Mouse (Mus musculus) midbrain, embryonic 15.5 days (tissue): Measurements from ENCODE around the gene Tmem208. TPM values are rescaled to one million over a fixed set of nuclear protein-coding genes. Genes with fewer than 3 reads are reported as not detected.

ENCODE experiments used
- ATAC-seq: fragments of 200-750 bp; cut with Nextera tagmentation; replicated peaks from 2 replicates; pipeline ENCODE4 v1.8.0; 2017; ENCODE audit warnings: moderate TSS enrichment
- H3K27ac ChIP-seq: fragments of 300-500 bp; sonication (generic); 2 replicates; pipeline ENCODE4 v1.5.1; 2015; ENCODE audit warnings: mild to moderate bottlenecking, inconsistent platforms
- H3K27me3 ChIP-seq: fragments of 300-500 bp; sonication (generic); replicated peaks from 2 replicates; pipeline ENCODE4 v1.6.1; 2015; ENCODE audit warnings: inconsistent platforms
- H3K36me3 ChIP-seq: fragments of 300-500 bp; sonication (generic); replicated peaks from 2 replicates; pipeline ENCODE4 v1.6.1; 2015; ENCODE audit warnings: inconsistent platforms
- H3K4me1 ChIP-seq: fragments of 300-500 bp; sonication (generic); 2 replicates; pipeline ENCODE4 v1.6.1; 2015; ENCODE audit warnings: inconsistent platforms
- H3K4me2 ChIP-seq: fragments of 300-500 bp; sonication (generic); 2 replicates; pipeline ENCODE4 v1.6.1; 2015; ENCODE audit warnings: inconsistent platforms, mild to moderate bottlenecking, moderate library complexity
- H3K4me3 ChIP-seq: fragments of 300-500 bp; sonication (generic); 2 replicates; pipeline ENCODE4 v1.5.1; 2015; ENCODE audit warnings: mild to moderate bottlenecking, inconsistent platforms
- H3K9ac ChIP-seq: fragments of 300-500 bp; sonication (generic); 2 replicates; pipeline ENCODE4 v1.6.1; 2015; ENCODE audit warnings: mild to moderate bottlenecking, inconsistent platforms
- H3K9me3 ChIP-seq: fragments of 300-500 bp; sonication (generic); 2 replicates; pipeline ENCODE4 v1.6.1; 2016; ENCODE audit warnings: inconsistent platforms
- WGBS: fragments of 180-500 bp; shearing (Covaris S2); methylation state at CpG from one replicate; pipeline ENCODE4 v1.1.7; 2015; ENCODE audit warnings: mixed read lengths; 5-methylcytosine and 5-hydroxymethylcytosine counted together
- polyA plus RNA-seq: library from polyadenylated mRNA; unstranded; fragments of >200 nt; fragmentation: Nextera tagmentation; extraction: Ambion mirVana; gene quantifications from 2 replicates; pipeline ENCODE4 v1.2.1, GENCODE M21; 2015

The Tmem208 gene
- polyA plus RNA-seq, 1 experiment from 2014 or later, result 130 TPM

DNA sequence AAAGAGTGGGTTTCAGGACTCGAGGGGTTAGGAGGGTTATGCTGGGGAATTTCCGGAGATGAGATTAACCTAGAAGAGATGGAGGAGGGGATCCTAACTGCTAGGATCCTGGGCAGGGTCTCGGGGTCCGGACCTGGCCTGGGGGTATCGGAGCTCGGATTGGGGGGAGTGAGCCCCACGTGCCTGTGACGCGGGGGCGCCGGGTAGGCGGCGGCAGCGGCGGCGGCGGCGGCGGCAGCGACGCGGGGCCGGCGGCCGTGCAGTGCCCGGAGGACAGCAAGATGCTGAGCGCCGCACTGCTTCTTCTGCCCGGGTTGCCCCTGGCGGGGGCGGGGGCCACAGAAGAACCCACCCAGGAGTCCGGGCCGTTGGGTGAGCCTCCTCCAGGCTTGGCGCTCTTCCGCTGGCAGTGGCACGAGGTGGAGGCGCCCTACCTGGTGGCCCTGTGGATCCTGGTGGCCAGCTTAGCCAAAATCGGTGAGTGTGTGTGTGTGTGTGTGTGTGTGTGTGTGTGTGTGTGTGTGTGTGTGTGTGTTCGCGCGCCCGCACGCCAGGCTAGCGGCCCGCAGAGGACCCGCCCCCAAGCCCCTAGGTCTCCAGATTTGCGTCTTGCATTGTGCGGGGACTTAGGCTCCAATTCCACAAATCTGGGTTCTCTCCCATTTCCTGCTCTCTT, 23.1 kb downstream of the Tmem208 start:
- peak; percentile 32 for ATAC-seq
- Histone ChIP-seq H3K9ac (peak overlapping the region; percentile 69), H3K9me3 (no peaks in the 10 kb centered on the region), H3K4me3 (peak overlapping the region; percentile 69), H3K4me1 (peaks cover 40% of the 10 kb centered on the region), H3K27me3 (peaks cover 14% of the 10 kb centered on the region), H3K4me2 (peak overlapping the region; percentile 98), H3K36me3 (no peaks in the 10 kb centered on the region), H3K27ac (peak overlapping the region; percentile 80)
- under 1% methylated on average over 43 of the region's 48 CpGs for WGBS

DNA sequence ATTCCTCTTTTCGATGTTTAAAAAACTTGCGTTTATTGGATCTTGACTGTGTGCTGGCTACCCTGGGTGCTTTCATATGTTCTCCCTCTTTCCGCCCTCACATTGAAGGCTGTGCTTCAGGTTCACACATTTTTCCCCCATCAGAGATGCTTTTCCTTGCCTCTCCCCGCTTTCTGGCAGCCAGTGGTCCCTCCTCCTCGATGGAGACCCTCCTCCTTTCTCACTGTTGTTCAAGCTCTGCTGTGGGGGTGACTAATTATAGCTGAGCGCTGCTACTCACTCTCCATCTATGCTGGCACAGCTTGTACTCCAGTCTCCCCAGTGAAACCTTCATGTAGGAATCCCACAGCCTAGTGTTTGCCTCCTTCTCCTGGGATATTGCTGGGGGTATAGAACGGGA, 24.0 kb downstream of the Tmem208 start:
- peaks cover 40% of the 10 kb centered on the region for H3K4me1 ChIP-seq
- H3K36me3 ChIP-seq, result no peaks in the 10 kb centered on the region
- H3K9me3 ChIP-seq, result no peaks in the 10 kb centered on the region
- peak overlapping the region; percentile 80; the same call in 1 of the 2 replicates for H3K27ac ChIP-seq
- no peak for ATAC-seq
- peak overlapping the region; percentile 69 for H3K4me3 ChIP-seq
- peaks cover 14% of the 10 kb centered on the region for H3K27me3 ChIP-seq
- peak overlapping the region; percentile 98 for H3K4me2 ChIP-seq
- 34% methylated on average over 7 of the region's 7 CpGs for WGBS
- H3K9ac ChIP-seq, result peak overlapping the region; percentile 69

DNA sequence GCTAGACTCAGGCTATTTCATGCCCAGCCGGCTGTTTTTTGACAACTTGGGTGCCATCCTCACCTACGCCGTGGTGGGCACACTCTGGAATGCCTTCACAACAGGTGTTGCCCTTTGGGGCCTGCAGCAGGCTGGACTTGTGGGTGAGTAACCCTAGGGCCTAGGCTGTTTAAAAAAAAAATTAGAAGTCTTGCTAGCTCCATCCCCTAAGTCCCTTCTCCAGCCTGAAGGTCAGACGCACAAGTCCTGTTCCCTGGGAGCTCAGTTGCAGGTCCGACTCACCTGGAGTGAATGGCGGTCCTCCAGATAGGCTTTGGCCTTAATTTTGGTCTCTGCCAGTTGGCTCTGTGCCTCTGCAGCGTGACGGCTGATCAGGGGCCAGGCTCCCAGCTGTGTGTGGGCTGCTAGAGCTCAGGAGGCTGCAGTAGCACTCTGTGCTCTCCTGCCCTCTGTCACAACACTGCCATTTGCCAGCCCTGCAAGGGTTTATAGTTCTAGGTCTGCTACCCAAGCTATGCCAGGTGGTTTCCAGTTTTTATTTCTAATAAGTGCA, 27.5 kb downstream of the Tmem208 start:
- no peak overlapping the region for H3K4me3 ChIP-seq
- H3K9ac ChIP-seq, result no peak overlapping the region
- ATAC-seq, result no peak
- H3K27ac ChIP-seq, result no peak overlapping the region
- H3K9me3 ChIP-seq, result no peaks in the 10 kb centered on the region
- H3K4me2 ChIP-seq, result no peak overlapping the region
- 0 out of 2 replicates have a peak, but pooled peaks cover 3% of the 10 kb centered on the region for H3K36me3 ChIP-seq
- peaks cover 20% of the 10 kb centered on the region for H3K4me1 ChIP-seq
- WGBS, result 71% methylated on average over 8 of the region's 8 CpGs
- no peaks in the 10 kb centered on the region for H3K27me3 ChIP-seq

DNA sequence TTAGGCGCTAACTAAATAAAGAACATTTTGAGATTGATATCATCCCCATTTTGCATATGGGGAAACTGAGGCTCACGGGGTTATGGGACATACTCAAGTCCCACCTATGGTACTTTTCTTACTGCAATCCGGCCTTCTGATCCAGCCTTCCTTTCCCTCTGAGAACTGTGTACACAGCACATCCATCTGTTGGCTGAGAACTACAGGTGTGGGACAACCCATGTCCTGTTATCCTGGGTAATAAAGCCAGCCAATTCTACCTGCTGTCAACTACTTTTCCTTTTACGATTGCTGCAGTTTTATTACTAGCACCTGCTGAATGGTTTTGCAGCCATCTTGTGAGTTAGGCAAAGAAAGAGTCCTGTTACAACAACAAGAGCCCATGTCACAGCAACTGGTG, 28.4 kb downstream of the Tmem208 start:
- WGBS, result 90% methylated on average over 4 of the region's 4 CpGs
- H3K4me3 ChIP-seq, result no peak overlapping the region
- ATAC-seq, result no peak
- no peaks in the 10 kb centered on the region for H3K27me3 ChIP-seq
- 0 out of 2 replicates have a peak, but pooled peaks cover 3% of the 10 kb centered on the region for H3K36me3 ChIP-seq
- no peaks in the 10 kb centered on the region for H3K9me3 ChIP-seq
- H3K9ac ChIP-seq, result no peak overlapping the region
- peaks cover 18% of the 10 kb centered on the region for H3K4me1 ChIP-seq
- H3K27ac ChIP-seq, result no peak overlapping the region
- no peak overlapping the region for H3K4me2 ChIP-seq

DNA sequence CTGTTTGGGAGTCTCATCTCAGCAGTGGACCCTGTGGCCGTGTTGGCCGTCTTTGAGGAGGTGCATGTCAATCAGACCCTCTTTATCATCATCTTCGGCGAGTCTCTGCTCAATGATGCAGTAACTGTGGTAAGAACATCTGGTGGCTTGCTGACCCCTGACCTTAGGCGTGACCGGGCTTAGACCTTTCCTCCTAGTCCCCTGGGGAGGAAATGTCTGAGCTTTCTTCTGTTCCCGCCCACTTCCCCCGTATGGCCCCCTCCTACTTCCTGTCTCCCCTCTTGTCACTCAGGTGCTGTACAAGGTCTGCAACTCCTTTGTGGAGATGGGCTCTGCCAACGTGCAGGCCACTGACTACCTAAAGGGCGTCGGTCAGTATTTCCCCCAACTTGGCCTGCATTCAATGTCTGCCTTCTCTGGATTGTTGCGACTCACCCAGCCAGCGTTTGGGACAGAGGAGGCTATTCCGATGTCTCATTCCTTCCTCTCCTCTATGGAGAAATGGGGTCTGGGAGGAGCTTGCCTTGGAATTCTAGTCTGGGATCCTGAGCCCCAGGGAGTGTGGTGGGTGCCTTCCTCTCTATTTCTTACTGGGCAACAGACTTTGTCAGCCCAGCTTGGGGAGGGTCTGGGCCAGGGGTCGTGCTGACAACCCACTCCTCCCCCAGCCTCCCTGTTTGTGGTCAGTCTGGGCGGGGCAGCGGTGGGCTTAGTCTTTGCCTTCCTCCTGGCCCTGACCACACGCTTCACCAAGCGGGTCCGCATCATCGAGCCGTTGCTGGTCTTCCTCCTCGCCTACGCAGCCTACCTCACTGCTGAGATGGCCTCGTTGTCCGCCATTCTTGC, 29.2 kb downstream of the Tmem208 start:
- ATAC-seq, result no peak
- Histone ChIP-seq H3K4me2 (no peak overlapping the region), H3K9me3 (no peaks in the 10 kb centered on the region), H3K27me3 (no peaks in the 10 kb centered on the region), H3K27ac (no peak overlapping the region), H3K36me3 (0 out of 2 replicates have a peak, but pooled peaks cover 3% of the 10 kb centered on the region), H3K4me1 (peaks cover 9% of the 10 kb centered on the region), H3K9ac (no peak overlapping the region), H3K4me3 (no peak overlapping the region)
- WGBS, result 53% methylated on average over 26 of the region's 26 CpGs

DNA sequence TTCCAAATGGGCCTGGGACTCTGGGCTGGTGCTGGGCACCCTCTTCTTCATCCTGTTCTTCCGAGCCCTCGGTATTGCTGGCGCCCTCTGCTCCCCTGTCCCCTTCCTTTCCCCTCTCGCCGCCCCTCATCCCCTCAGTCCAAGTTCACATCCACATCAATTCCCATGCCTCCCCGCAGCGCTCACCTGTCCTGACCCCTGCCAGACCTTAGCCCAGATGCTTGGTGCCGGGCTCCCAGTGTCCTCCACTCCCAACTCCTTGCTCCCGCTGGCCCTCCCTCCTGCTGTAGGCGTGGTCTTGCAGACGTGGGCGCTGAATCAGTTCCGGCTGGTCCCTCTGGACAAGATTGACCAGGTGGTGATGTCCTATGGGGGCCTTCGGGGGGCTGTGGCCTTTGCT, 30.5 kb downstream of the Tmem208 start:
- 87% methylated on average over 14 of the region's 14 CpGs for WGBS
- no peak overlapping the region for H3K9ac ChIP-seq
- H3K4me1 ChIP-seq, result no peaks in the 10 kb centered on the region
- H3K27ac ChIP-seq, result no peak overlapping the region
- H3K27me3 ChIP-seq, result no peaks in the 10 kb centered on the region
- ATAC-seq, result no peak
- no peak overlapping the region for H3K4me2 ChIP-seq
- no peak overlapping the region for H3K4me3 ChIP-seq
- H3K36me3 ChIP-seq, result 0 out of 2 replicates have a peak, but pooled peaks cover 3% of the 10 kb centered on the region
- H3K9me3 ChIP-seq, result no peaks in the 10 kb centered on the region

- WGBS, result 68% methylated on average over 15 of the region's 15 CpGs
- Histone ChIP-seq H3K36me3 (0 out of 2 replicates have a peak, but pooled peaks cover 3% of the 10 kb centered on the region), H3K9ac (no peak overlapping the region), H3K27ac (no peak overlapping the region), H3K4me2 (no peak overlapping the region), H3K27me3 (no peaks in the 10 kb centered on the region), H3K9me3 (no peaks in the 10 kb centered on the region), H3K4me3 (no peak overlapping the region), H3K4me1 (no peaks in the 10 kb centered on the region)
- peak; percentile 31; the same call in 1 of the 2 replicates for ATAC-seq
These were observed 33.1 kb downstream of the Tmem208 start for GRCm38 (mm10) chr8:105359208-105359607.

GRCm38 (mm10) chr8:105359646-105360045, 33.5 kb downstream of the Tmem208 start:
- H3K4me3 ChIP-seq, result no peak overlapping the region
- 0 out of 2 replicates have a peak, but pooled peaks have one; percentile 35 for ATAC-seq
- WGBS, result 36% methylated on average over 4 of the region's 4 CpGs

DNA sequence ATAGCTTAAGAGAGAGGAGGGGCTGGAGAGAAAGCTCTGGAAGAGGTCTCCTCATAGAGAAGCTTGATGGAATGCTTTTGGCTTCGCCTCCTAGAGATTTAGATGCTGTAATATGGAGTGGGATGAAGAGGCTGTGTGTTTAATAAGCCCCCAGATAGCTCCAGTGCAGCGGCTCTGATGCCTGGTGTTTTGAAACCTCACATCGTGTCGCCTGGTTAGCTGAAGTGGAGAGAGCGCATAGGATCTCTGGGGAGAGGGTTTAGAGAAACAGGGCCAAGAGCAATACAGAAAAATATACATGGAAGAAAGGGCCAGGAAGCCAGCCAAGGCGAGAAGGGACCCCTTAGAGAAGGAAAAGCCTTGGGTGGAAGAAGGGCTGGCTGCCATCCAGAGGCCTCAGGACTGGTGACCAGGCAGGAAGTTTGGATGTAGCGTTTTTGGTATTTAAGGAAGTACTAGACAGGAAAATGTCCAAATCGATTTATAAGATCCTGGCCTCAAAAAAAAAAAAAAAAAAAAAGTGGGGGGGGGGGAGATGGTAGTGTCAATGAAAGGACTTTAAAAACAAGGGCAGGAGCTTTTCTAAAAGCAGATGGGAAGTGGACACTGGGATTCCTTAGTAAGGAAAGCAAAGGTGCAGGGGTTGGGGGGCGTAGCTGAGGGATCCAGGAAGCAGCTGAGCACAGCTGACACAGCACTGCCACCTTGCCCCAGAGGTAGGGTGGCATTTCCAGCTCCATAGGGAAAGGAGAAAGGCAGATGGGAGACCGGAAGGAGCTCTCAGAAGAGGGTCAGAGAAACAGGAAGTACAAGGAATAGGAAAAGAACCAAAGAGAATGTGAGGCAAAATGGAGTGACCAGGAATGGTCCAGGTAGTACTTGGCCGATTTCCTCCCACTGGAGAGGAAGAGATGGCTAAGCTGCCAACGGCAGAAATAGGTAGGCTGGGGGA, 35.9 kb downstream of the Tmem208 start:
- Histone ChIP-seq H3K27ac (no peak overlapping the region), H3K9ac (no peak overlapping the region), H3K9me3 (no peaks in the 10 kb centered on the region), H3K36me3 (no peaks in the 10 kb centered on the region), H3K4me2 (no peak overlapping the region), H3K4me3 (no peak overlapping the region), H3K4me1 (no peaks in the 10 kb centered on the region), H3K27me3 (no peaks in the 10 kb centered on the region)
- ATAC-seq, result no peak
- WGBS, result 78% methylated on average over 12 of the region's 12 CpGs

More at GRCm38 (mm10) chr8:105359646-105360045, 33.5 kb downstream of the Tmem208 start:
- Histone ChIP-seq H3K4me1 (no peaks in the 10 kb centered on the region), H3K9ac (no peak overlapping the region), H3K36me3 (0 out of 2 replicates have a peak, but pooled peaks cover 3% of the 10 kb centered on the region), H3K27ac (no peak overlapping the region), H3K4me2 (no peak overlapping the region), H3K9me3 (no peaks in the 10 kb centered on the region), H3K27me3 (no peaks in the 10 kb centered on the region)

GRCm38 (mm10) chr8:105367107-105367506, 41.0 kb downstream of the Tmem208 start:
- 74% methylated on average over 2 of the region's 2 CpGs for WGBS
- Histone ChIP-seq H3K4me2 (no peak overlapping the region), H3K27me3 (no peaks in the 10 kb centered on the region), H3K27ac (no peak overlapping the region), H3K9ac (no peak overlapping the region), H3K36me3 (0 out of 2 replicates have a peak, but pooled peaks cover 4% of the 10 kb centered on the region), H3K4me3 (no peak overlapping the region), H3K4me1 (no peaks in the 10 kb centered on the region), H3K9me3 (no peaks in the 10 kb centered on the region)
- no peak for ATAC-seq

- Histone ChIP-seq H3K27me3 (no peaks in the 10 kb centered on the region), H3K4me2 (no peak overlapping the region), H3K4me1 (no peaks in the 10 kb centered on the region), H3K4me3 (no peak overlapping the region), H3K36me3 (0 out of 2 replicates have a peak, but pooled peaks cover 2% of the 10 kb centered on the region), H3K9me3 (no peaks in the 10 kb centered on the region), H3K9ac (no peak overlapping the region), H3K27ac (no peak overlapping the region)
- ATAC-seq, result no peak
- 69% methylated on average over 9 of the region's 9 CpGs for WGBS
These were observed 46.3 kb downstream of the Tmem208 start for GRCm38 (mm10) chr8:105372473-105372872.
